Mouse (Mus musculus) midbrain, embryonic 14.5 days (tissue): ENCODE measurements at regions not wholly inside any gene's neighbourhood (a gene's known extent, or its start where the extent isn't known, plus 50 kb on each side); places are given as distances from the start of the nearest gene placed in this dataset.

Experiments used
- ATAC-seq: fragments of 200-750 bp; cut with Nextera tagmentation; 2 replicates; pipeline ENCODE4 v1.8.0; 2017; ENCODE audit warnings: moderate number of reproducible peaks, moderate library complexity; ENCODE audit not compliant: low FRiP score, low TSS enrichment
- DNase-seq: peaks from one replicate; pipeline ENCODE4 v3.0.0-alpha.2; 2015
- H3K27ac ChIP-seq: fragments of 300-500 bp; sonication (generic); replicated peaks from 2 replicates; pipeline ENCODE4 v1.5.1; 2014; ENCODE audit warnings: mild to moderate bottlenecking, low read depth, low read length, moderate library complexity
- H3K27me3 ChIP-seq: fragments of 300-500 bp; sonication (generic); 2 replicates; pipeline ENCODE4 v1.6.1; 2014; ENCODE audit warnings: low read length, control low read depth, mixed read lengths; ENCODE audit not compliant: control insufficient read depth, insufficient read depth
- H3K36me3 ChIP-seq: fragments of 300-500 bp; sonication (generic); 2 replicates; pipeline ENCODE4 v1.6.1; 2014; ENCODE audit warnings: low read length, control low read depth; ENCODE audit not compliant: control insufficient read depth, insufficient read depth
- H3K4me1 ChIP-seq: fragments of 300-500 bp; sonication (generic); 2 replicates; pipeline ENCODE4 v1.6.1; 2014; ENCODE audit warnings: mild to moderate bottlenecking, antibody characterized with exemption, low read length, control low read depth; ENCODE audit not compliant: control insufficient read depth, insufficient read depth
- H3K4me2 ChIP-seq: fragments of 300-500 bp; sonication (generic); 2 replicates; pipeline ENCODE4 v1.6.1; 2014; ENCODE audit warnings: mild to moderate bottlenecking, low read length, moderate library complexity
- H3K4me3 ChIP-seq: fragments of 300-500 bp; sonication (generic); replicated peaks from 2 replicates; pipeline ENCODE4 v1.5.1; 2014; ENCODE audit warnings: low read depth, low read length
- H3K9ac ChIP-seq: fragments of 300-500 bp; sonication (generic); replicated peaks from 2 replicates; pipeline ENCODE4 v1.6.1; 2014; ENCODE audit warnings: mild to moderate bottlenecking, low read length, moderate library complexity
- H3K9me3 ChIP-seq: fragments of 300-500 bp; sonication (generic); 2 replicates; pipeline ENCODE4 v1.6.1; 2016; ENCODE audit warnings: low read length, control low read depth, mixed read lengths; ENCODE audit not compliant: control insufficient read depth
- WGBS: fragments of 180-500 bp; shearing (Covaris S2); extraction: QIAGEN DNeasy Blood & Tissue Kit; methylation state at CpG from one replicate; pipeline ENCODE4 v1.1.7; 2014; 5-methylcytosine and 5-hydroxymethylcytosine counted together

DNA sequence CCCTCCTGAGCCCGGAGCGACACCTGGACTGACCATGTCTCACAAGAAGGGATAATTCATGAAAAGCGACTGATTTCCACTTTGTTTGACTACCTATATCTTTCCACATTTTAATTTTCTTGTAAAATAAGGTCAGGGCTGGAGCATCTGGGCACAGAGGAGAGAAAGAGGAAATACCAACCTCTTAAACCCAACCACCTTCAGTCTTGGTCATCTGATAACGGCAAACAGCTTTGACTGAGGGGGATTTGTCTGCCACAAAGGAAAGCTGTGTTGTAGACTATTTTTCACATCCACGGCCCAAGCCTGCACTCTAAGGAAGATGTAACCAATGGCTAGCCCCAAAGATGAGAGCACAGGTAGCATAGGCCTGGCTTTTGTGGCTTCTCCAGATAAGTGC lies 101.4 kb upstream of the Prok2 start:
- Histone ChIP-seq H3K36me3 (no peaks in the 10 kb centered on the region), H3K4me1 (peaks cover 10% of the 10 kb centered on the region), H3K27me3 (no peaks in the 10 kb centered on the region), H3K9ac (no peak overlapping the region), H3K4me3 (no peak overlapping the region), H3K27ac (no peak overlapping the region), H3K9me3 (no peaks in the 10 kb centered on the region), H3K4me2 (no peak overlapping the region)
- 94% methylated on average over 5 of the region's 5 CpGs for WGBS
- ATAC-seq (no peak), DNase-seq (no peak)

DNA sequence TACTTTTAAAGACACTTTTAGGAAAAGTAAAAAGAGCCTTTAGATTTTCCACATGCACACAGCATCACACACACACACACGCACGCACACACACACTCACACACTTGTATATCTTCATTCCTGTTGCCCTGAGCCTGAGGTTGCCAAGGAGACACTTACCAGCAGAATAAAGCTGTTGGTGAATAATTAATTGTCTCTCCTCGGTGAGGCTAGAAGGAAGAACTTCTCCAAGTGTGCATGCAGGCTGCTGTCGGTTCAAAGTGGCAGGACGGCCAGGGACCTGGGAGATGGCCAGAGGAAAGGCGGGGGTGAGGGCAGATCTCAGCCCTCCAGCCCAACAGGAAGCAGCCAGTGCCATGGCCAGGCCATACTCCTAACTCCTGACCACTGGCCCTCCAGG lies 98.6 kb upstream of the Prok2 start:
- Histone ChIP-seq H3K4me3 (no peak overlapping the region), H3K9me3 (no peaks in the 10 kb centered on the region), H3K36me3 (no peaks in the 10 kb centered on the region), H3K27ac (no peak overlapping the region), H3K4me1 (peaks cover 10% of the 10 kb centered on the region), H3K4me2 (no peak overlapping the region), H3K27me3 (no peaks in the 10 kb centered on the region), H3K9ac (no peak overlapping the region)
- DNase-seq (peak; percentile 67), ATAC-seq (no peak)
- 31% methylated on average over 6 of the region's 6 CpGs for whole genome bisulfite sequencing

DNA sequence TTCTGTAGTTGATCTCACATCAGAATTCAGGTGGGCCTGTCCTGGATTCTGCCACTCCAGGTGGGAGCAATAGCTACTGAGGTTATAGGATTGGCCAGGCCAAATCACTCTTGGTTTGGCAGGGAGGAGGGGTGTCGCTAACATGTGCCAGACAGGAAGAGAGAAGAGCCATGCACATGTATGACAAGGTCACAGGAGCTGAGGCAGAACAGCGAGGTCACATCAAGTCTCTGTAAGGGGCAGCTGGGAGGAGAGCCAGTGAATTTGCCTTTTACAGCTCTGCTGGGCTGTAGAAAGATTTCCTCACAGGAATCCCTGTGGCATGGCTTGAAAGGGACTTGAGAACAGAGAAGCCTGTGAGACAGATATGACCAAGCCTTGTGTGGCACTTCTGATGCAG lies 96.3 kb upstream of the Prok2 start:
- no peak overlapping the region for H3K9ac ChIP-seq

DNA sequence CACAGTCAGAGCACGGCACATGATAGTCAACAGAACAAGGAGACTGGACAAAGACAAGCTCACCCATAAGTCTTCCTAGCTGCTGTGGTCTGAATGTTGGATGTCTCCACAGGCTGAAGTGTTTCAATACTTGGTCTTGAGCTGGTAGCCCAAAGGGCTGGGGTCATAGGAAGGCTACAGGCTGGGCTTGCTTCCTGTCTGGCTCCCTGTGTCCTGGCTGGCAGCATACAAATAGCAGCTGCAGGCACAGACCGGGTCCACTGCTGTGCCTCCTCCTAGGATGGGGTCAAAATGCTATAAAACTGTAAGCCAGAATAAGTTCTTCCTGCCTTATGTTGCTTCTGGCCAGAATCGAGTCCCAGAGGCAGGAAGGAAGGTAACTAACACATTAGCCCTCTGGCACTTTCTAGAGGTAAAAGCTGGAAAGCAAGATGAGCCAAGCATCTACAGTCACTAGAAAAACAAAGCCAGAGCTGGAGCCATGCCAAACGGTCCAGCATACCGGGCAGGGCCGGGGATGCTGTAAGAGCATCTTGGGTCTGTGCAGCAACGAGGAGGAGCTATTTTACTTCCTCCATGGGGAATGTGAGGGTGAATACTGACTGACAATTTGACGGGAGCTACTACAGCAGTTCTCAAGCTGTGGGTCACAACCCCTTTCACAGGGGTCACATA lies 93.2 kb upstream of the Prok2 start:
- H3K36me3 ChIP-seq: no peaks in the 10 kb centered on the region
- H3K9ac ChIP-seq: no peak overlapping the region
- no peaks in the 10 kb centered on the region for H3K9me3 ChIP-seq
- H3K4me1 ChIP-seq: no peaks in the 10 kb centered on the region; the same call in 1 of the 2 replicates
- H3K27ac ChIP-seq: no peak overlapping the region
- WGBS: 63% methylated on average over 8 of the region's 8 CpGs
- H3K4me2 ChIP-seq: no peak overlapping the region
- DNase-seq (peak; percentile 41), ATAC-seq (no peak)
- no peaks in the 10 kb centered on the region for H3K27me3 ChIP-seq
- no peak overlapping the region for H3K4me3 ChIP-seq

More for the DNA sequence above, 96.3 kb upstream of the Prok2 start:
- DNase-seq: no peak
- Histone ChIP-seq H3K4me1 (peaks cover 10% of the 10 kb centered on the region), H3K27me3 (no peaks in the 10 kb centered on the region), H3K4me3 (no peak overlapping the region), H3K27ac (no peak overlapping the region), H3K4me2 (no peak overlapping the region), H3K36me3 (no peaks in the 10 kb centered on the region), H3K9me3 (no peaks in the 10 kb centered on the region)
- no peak for ATAC-seq
- 90% methylated on average over 2 of the region's 2 CpGs for WGBS

DNA sequence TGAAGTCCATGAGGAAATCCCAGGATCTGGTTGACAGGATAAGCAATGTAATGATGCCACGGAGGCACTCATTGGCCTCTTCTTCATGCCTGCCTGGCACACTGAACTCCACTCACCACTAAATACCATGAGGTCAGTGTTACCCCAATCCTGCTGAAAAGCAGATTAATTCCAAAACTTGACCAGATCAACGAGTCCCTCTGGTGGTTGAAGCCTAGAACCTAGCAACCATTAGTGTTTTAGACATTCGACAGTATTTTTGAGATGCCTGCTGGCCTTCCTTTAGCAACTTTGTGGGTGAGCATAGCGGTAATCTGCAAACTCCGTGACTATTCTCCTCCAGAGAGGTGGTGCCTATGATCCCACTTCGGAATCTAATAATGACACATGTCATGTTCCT lies 92.3 kb upstream of the Prok2 start:
- H3K27ac ChIP-seq: no peak overlapping the region
- H3K27me3 ChIP-seq: no peaks in the 10 kb centered on the region
- H3K9ac ChIP-seq: no peak overlapping the region
- H3K4me3 ChIP-seq: no peak overlapping the region
- no peaks in the 10 kb centered on the region for H3K36me3 ChIP-seq
- 80% methylated on average over 6 of the region's 6 CpGs for WGBS
- DNase-seq: no peak
- ATAC-seq: no peak
- no peak overlapping the region for H3K4me2 ChIP-seq
- H3K9me3 ChIP-seq: no peaks in the 10 kb centered on the region
- H3K4me1 ChIP-seq: no peaks in the 10 kb centered on the region

DNA sequence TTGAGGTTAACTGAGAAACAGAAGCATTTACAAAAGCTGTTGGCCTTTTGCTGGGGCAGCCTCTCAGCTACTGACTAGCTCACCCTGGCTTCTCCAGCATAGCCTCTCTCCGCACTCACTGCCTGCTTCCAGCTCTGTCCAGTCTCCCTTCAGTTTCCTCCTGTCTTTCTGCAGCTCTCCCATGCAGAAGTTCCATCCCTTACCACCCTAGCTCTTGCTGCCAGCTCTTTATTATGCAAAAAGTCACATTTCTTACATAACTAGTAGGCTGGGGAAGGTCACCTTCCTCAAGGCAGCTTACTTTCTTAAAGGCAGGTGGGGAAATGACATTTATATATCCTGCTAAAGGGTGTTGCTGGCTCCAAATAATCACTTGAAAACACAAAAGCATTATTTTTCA lies 91.1 kb upstream of the Prok2 start:
- no peaks in the 10 kb centered on the region for H3K27me3 ChIP-seq
- H3K4me2 ChIP-seq: no peak overlapping the region
- DNase-seq (no peak), ATAC-seq (no peak)
- no peak overlapping the region for H3K4me3 ChIP-seq
- no peak overlapping the region for H3K9ac ChIP-seq
- H3K9me3 ChIP-seq: no peaks in the 10 kb centered on the region
- no peak overlapping the region for H3K27ac ChIP-seq
- no peaks in the 10 kb centered on the region for H3K4me1 ChIP-seq
- WGBS: 96% methylated on average over 1 of the region's 1 CpGs
- H3K36me3 ChIP-seq: no peaks in the 10 kb centered on the region

DNA sequence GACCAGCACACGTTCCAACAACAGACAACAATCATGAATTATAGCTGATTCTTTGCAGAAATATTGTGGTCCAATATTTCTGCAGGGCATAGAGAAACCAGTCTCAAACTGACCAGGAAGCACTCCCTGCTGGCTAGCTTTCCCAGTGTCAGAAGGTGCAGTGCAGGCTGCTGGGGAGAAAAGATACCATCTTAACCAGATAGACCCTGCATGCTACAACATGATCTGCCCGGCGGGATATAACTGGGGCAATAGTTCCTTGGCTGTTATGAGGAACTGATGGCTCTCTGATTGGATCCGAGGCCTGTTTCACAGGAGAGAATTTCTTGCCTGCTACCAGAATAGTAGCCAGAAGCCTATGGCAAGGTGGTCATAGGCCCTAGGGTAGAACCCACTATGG lies 86.9 kb upstream of the Prok2 start:
- Histone ChIP-seq H3K4me2 (no peak overlapping the region), H3K9me3 (no peaks in the 10 kb centered on the region), H3K4me3 (no peak overlapping the region), H3K4me1 (no peaks in the 10 kb centered on the region), H3K36me3 (no peaks in the 10 kb centered on the region), H3K9ac (no peak overlapping the region), H3K27ac (no peak overlapping the region), H3K27me3 (no peaks in the 10 kb centered on the region)
- DNase-seq (no peak), ATAC-seq (no peak)
- WGBS: 90% methylated on average over 4 of the region's 4 CpGs

DNA sequence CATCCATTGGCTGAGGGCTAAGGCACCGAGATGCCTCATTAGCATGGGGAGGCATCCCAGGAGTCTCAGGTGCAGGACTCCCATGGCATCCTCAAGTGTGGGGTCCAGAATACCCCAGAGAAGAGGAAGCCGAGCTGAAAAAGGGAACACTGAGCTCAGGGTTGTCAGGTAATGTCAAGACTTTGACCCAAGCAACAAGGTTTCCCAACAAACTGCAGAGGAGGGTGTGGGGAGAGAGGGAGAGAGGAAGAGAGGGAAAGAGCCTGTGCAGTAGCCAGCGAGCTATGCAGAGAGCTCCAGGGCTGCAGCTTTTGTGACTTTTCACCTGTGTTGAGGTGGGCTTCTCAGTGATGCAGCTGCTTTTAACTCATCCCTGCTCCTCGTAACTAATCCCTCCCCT lies 85.7 kb upstream of the Prok2 start:
- Histone ChIP-seq H3K27ac (no peak overlapping the region), H3K9ac (no peak overlapping the region), H3K9me3 (no peaks in the 10 kb centered on the region), H3K4me1 (no peaks in the 10 kb centered on the region), H3K4me3 (no peak overlapping the region), H3K27me3 (no peaks in the 10 kb centered on the region), H3K36me3 (no peaks in the 10 kb centered on the region), H3K4me2 (no peak overlapping the region)
- no peak for DNase-seq
- no peak for ATAC-seq
- 78% methylated on average over 4 of the region's 4 CpGs for WGBS

DNA sequence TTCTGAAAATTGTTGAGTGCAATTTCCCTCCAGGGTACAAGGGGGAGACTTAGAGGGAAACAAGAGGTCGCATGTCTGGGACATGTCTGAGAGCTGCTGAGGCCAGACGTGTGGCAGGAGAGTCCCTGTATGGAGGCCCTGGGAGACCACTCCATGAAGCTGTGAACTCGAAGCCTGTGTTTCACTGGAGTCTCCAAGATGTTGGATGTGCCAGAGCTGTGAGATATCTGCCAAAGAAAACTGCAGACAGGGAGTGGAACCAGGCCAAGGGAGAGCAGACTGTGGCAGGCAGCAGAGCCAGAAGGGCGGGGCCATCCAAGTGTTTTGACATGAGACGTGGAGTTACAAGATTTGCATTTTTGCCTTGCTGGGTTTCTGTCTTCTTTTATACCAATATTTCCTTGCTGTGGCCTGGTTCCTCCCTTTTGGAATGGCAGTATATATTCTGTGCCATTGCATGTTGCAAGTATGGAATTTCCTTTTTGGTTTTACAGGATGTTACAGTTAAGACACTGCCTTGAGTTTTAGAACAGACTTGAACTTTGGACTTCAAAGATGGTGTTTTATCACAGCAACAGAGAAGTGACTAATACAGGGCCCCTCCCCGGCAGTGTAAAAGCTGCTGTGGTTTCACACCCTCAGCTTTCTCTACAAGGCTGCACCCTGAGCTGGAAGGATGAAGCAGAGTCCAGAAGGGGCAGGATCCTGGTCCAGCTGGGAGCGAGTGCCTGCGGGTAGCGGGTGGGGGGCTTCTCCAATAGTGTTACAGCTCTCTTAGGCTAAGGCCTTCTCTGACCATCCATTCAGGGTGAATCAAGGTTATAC lies 85.0 kb upstream of the Prok2 start:
- Histone ChIP-seq H3K4me3 (no peak overlapping the region), H3K9ac (no peak overlapping the region), H3K4me1 (no peaks in the 10 kb centered on the region), H3K4me2 (no peak overlapping the region), H3K27me3 (no peaks in the 10 kb centered on the region), H3K36me3 (no peaks in the 10 kb centered on the region), H3K9me3 (no peaks in the 10 kb centered on the region), H3K27ac (no peak overlapping the region)
- 75% methylated on average over 9 of the region's 9 CpGs for WGBS
- ATAC-seq (no peak), DNase-seq (peak; percentile 37)
